Mouse (Mus musculus) forebrain, embryonic 12.5 days (tissue): ENCODE measurements around the gene Polr2e. TPM values are rescaled to one million over a fixed set of nuclear protein-coding genes. Genes with fewer than 3 reads are reported as not detected.

Source experiments
- ATAC-seq: fragments of 200-750 bp; cut with Nextera tagmentation; 2 replicates; pipeline ENCODE4 v1.8.0; 2017; ENCODE audit warnings: moderate TSS enrichment; ENCODE audit not compliant: low FRiP score
- H3K27ac ChIP-seq: fragments of 300-500 bp; sonication (generic); 2 replicates; pipeline ENCODE4 v1.5.1; 2016; ENCODE audit warnings: mild to moderate bottlenecking
- H3K27me3 ChIP-seq: fragments of 300-500 bp; sonication (generic); 2 replicates; pipeline ENCODE4 v1.6.1; 2016; ENCODE audit warnings: mild to moderate bottlenecking
- H3K36me3 ChIP-seq: fragments of 300-500 bp; sonication (generic); replicated peaks from 2 replicates; pipeline ENCODE4 v1.6.1; 2016; ENCODE audit warnings: mild to moderate bottlenecking
- H3K4me1 ChIP-seq: fragments of 300-500 bp; sonication (generic); 2 replicates; pipeline ENCODE4 v1.6.1; 2016
- H3K4me2 ChIP-seq: fragments of 300-500 bp; sonication (generic); 2 replicates; pipeline ENCODE4 v1.6.1; 2016; ENCODE audit warnings: mild to moderate bottlenecking, moderate library complexity
- H3K4me3 ChIP-seq: fragments of 300-500 bp; sonication (generic); replicated peaks from 2 replicates; pipeline ENCODE4 v1.5.1; 2016; ENCODE audit warnings: mild to moderate bottlenecking
- H3K9ac ChIP-seq: fragments of 300-500 bp; sonication (generic); 2 replicates; pipeline ENCODE4 v1.6.1; 2016; ENCODE audit warnings: mild to moderate bottlenecking
- H3K9me3 ChIP-seq: fragments of 300-500 bp; sonication (generic); 2 replicates; pipeline ENCODE4 v1.6.1; 2016
- WGBS: fragments of 180-500 bp; shearing (Covaris S2); methylation state at CpG from one replicate; pipeline ENCODE4 v1.1.7; 2016; 5-methylcytosine and 5-hydroxymethylcytosine counted together
- polyA plus RNA-seq: library from polyadenylated mRNA; unstranded; fragments of >200 nt; fragmentation: Nextera tagmentation; extraction: Ambion mirVana; gene quantifications from 2 replicates; pipeline ENCODE4 v1.2.1, GENCODE M21; 2016

Gene Polr2e
- polyA plus RNA-seq, 1 experiment from 2014 or later = 183 TPM

DNA sequence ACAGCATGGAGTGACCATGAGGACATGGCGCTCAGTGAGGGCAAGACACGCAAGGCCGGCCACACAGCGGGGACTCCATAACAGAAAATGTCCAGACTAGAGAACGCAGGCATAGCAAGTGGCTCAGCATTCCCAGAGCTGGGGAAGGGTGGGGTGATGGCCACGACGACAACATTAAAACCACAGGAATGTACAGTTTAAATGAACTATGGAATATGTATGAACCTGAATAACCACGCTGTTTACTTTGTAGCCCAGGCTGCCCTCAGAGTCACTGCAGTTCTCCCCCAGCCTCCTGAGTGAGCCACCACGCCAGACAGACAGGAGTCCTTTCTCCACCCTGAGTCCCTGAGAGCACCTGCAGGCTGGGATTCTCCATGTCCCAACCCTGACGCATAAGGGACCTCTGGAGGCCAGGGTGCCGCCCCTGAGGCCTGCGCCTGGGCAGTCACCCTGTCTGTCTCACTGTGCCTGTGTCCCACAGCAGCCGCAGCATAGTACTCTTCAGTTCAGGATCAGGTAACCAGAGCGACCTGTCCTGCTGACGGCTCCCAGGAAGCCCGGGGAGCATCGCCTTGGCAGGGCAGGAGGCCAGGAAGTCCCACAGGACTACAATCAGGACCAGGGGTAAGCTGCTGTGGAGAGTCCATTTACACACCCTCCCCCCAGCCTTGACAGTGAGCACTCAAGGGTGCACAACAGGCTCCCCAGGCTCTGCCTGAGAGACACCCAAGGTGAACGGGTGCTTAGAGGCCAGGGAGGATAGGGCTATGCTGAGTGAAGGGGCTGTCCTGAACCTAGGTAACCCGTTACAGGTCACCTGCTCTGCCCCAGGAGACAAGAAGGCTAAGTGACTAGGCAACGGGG, 33.3 kb upstream of the Polr2e start:
- peaks cover 13% of the 10 kb centered on the region; the same call in 1 of the 2 replicates for H3K4me1 ChIP-seq
- no peak overlapping the region for H3K4me3 ChIP-seq
- H3K27ac ChIP-seq = no peak overlapping the region
- no peak overlapping the region for H3K4me2 ChIP-seq
- WGBS = 83% methylated on average over 20 of the region's 20 CpGs
- H3K36me3 ChIP-seq = peaks cover 5% of the 10 kb centered on the region
- H3K27me3 ChIP-seq = no peaks in the 10 kb centered on the region
- no peak for ATAC-seq
- no peaks in the 10 kb centered on the region for H3K9me3 ChIP-seq
- H3K9ac ChIP-seq = 0 out of 2 replicates have a peak overlapping the region, but pooled peaks have one; percentile 25

DNA sequence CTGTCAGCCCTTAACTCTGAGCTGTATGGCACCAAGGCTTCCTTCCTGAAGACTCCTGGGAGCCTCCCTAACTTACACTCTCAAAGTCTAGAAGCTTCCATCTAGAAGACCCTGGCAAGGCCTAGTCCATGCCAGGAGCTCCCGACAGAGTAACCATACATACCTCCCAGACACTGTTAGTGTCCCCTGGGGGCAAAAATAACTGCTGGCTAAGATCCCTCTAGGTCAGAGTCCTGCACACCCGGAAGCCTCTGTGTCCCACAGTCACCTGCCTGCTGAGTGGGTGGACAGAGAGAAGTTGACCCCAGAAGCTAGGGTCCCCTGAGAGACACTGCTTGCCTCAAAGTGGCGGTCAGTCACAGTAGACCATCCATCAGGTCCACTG, 31.9 kb upstream of the Polr2e start:
- WGBS = 91% methylated on average over 3 of the region's 3 CpGs
- no peaks in the 10 kb centered on the region for H3K9me3 ChIP-seq
- no peak overlapping the region for H3K4me2 ChIP-seq
- H3K27ac ChIP-seq = 0 out of 2 replicates have a peak overlapping the region, but pooled peaks have one; percentile 31
- no peak overlapping the region for H3K9ac ChIP-seq
- peaks cover 8% of the 10 kb centered on the region for H3K36me3 ChIP-seq
- no peak overlapping the region for H3K4me3 ChIP-seq
- ATAC-seq = no peak
- H3K4me1 ChIP-seq = peaks cover 13% of the 10 kb centered on the region; the same call in 1 of the 2 replicates
- no peaks in the 10 kb centered on the region for H3K27me3 ChIP-seq

DNA sequence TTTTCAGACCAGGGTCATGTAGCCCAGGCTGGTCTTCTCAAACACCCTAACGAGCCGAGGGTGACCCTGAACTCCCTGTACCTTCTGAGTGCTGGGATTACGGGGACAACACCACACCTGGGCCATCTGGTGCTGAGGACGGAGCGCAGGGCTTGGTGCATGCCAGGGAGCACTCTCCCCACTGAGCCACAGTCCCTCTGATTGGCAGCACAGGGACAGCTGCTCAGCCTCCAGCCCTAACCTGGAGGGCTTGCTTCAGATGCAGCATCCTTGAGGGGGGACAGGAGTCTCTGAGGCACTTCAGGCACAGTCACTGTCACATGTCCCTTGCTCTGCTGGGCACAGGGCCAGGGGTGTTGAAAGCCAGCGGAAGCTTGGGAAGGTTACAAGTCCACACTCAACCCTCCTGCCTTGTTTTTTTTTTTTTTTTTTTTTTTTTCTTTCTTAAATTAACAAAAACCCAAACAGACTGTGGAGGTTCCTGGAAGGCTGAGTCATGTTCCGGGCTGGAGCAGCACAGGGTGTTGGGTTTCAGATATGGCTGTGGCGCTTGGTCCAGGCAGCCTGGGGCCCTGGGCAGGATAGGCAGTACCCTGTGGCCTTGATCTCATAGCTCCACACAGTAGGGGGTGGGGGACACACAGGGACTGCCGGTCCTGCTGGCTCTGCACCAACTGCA, 31.4 kb upstream of the Polr2e start:
- Histone ChIP-seq H3K27me3 (no peaks in the 10 kb centered on the region), H3K9ac (no peak overlapping the region)
- 71% methylated on average over 9 of the region's 9 CpGs for WGBS

DNA sequence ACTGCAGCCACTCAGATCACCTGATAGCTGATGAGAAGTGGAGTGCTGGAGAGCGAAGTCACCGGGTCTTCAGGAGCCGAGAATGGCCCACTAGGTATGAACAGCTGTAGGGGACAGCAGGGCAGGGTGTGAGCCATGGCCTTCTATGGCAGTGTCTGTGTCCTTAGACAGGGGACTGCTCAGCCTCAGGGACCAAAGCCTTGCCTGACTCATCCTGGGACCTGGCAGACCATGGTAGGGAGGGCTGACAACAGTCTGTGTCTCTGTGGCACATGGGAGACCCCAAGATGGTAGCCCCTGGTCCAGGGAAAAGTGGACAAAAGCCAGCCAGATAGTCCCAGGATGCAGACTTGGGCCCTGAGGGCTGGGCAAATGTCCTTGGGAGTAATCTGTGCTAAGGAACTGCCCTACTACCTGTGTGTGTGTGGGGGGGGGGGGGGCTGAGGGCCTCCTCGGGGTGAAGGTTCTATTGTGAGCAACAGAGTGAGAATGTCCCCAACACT, 30.4 kb upstream of the Polr2e start:
- Histone ChIP-seq H3K4me1 (0 out of 2 replicates have a peak, but pooled peaks cover 2% of the 10 kb centered on the region), H3K4me2 (no peak overlapping the region), H3K27me3 (no peaks in the 10 kb centered on the region), H3K9ac (no peak overlapping the region), H3K9me3 (no peaks in the 10 kb centered on the region), H3K27ac (no peak overlapping the region), H3K36me3 (peaks cover 14% of the 10 kb centered on the region), H3K4me3 (no peak overlapping the region)
- ATAC-seq = no peak
- WGBS = 96% methylated on average over 3 of the region's 4 CpGs

More for the DNA sequence above, 31.4 kb upstream of the Polr2e start:
- no peak overlapping the region for H3K4me3 ChIP-seq
- ATAC-seq = no peak
- H3K36me3 ChIP-seq = peaks cover 10% of the 10 kb centered on the region
- no peaks in the 10 kb centered on the region for H3K9me3 ChIP-seq
- H3K4me2 ChIP-seq = no peak overlapping the region
- H3K4me1 ChIP-seq = peaks cover 12% of the 10 kb centered on the region; the same call in 1 of the 2 replicates
- 0 out of 2 replicates have a peak overlapping the region, but pooled peaks have one; percentile 31 for H3K27ac ChIP-seq

DNA sequence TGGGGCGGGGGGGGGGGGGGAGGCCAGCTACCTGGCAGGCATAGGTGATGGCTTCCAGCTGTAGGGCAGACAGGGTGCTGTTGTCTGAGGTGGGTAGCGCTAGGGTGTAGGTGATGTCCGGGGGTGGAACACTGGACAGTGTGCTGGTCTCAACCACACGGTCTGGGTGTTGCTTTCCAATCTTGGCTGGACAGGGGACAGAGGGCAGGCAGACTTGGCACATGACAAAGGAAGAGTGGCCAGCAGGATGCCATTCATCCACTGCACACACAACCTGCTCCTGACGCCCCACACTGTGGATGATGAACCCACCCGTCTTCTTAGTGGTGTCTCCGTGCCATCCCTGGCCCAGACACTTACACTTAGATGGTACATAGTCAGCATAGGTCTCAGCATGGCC, 29.7 kb upstream of the Polr2e start:
- Histone ChIP-seq H3K27me3 (no peaks in the 10 kb centered on the region), H3K9ac (no peak overlapping the region), H3K4me1 (no peaks in the 10 kb centered on the region), H3K27ac (no peak overlapping the region), H3K36me3 (peaks cover 20% of the 10 kb centered on the region), H3K9me3 (no peaks in the 10 kb centered on the region), H3K4me3 (no peak overlapping the region), H3K4me2 (no peak overlapping the region)
- no peak for ATAC-seq
- 88% methylated on average over 6 of the region's 7 CpGs for WGBS

DNA sequence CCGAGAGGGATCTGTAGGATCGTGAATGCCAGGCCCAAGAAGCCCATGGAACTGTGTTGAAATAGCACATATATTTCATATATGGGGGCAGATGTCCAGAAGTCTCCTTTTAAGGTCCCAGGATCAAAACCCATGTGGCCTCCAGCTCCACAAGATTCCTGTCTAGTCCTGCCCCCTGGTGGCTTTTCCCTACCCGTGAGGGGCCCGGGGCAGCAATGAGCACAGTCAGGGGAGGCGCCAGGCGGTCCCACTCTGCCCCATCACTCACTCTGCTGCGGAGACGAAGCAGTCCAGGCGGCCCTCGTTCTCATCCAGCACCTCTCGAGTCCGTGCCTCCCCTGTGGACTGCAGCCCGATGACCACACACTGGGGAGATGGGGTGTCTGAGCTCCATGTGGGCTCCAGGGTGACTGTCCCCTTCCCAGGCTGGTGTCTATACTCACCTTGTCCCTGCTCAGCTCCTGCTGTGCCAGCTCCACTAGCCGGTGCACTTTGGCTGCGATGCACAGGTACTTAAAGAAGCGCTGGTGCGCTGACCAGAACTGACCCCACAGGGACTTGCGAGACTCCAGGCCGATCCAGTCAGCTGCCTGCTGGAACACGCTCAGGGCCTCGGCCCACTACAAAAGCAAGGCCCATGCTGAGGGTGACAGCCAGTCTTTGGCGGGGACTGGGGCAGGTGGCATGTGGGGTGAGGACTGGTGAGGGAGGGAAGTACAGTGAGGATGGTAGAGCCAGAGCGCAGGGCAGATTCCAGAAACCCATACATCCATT, 24.5 kb upstream of the Polr2e start:
- Histone ChIP-seq H3K4me1 (no peaks in the 10 kb centered on the region), H3K27ac (no peak overlapping the region), H3K36me3 (peaks cover 54% of the 10 kb centered on the region), H3K9ac (no peak overlapping the region), H3K9me3 (no peaks in the 10 kb centered on the region), H3K4me3 (no peak overlapping the region), H3K27me3 (no peaks in the 10 kb centered on the region), H3K4me2 (no peak overlapping the region)
- WGBS = 75% methylated on average over 23 of the region's 23 CpGs
- ATAC-seq = no peak

DNA sequence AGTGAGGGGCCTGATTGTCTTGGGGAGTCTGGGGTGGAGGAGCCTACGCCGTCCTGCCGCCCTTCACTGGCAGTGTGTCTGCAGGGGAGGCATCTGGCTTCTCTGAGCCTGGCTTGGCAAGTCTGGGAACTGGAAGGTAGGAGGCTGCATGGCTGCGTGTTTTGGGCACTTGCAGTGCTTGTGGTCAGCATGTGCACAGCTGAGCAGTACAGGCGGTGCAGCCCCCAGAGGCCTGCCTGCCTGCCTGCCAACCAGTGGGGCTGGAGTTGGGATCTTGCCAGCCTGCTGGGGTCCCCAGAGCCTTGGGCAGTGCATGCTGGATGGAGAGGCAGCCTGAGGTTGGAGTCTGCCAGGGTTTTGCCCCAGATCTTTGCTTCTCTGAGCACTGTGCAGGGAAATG, 23.5 kb upstream of the Polr2e start:
- WGBS = 95% methylated on average over 5 of the region's 5 CpGs
- Histone ChIP-seq H3K27ac (peak overlapping the region; percentile 2; the same call in 1 of the 2 replicates), H3K36me3 (peaks cover 58% of the 10 kb centered on the region), H3K4me1 (no peaks in the 10 kb centered on the region), H3K4me2 (no peak overlapping the region), H3K27me3 (no peaks in the 10 kb centered on the region), H3K9me3 (no peaks in the 10 kb centered on the region), H3K4me3 (no peak overlapping the region), H3K9ac (no peak overlapping the region)
- ATAC-seq = no peak

DNA sequence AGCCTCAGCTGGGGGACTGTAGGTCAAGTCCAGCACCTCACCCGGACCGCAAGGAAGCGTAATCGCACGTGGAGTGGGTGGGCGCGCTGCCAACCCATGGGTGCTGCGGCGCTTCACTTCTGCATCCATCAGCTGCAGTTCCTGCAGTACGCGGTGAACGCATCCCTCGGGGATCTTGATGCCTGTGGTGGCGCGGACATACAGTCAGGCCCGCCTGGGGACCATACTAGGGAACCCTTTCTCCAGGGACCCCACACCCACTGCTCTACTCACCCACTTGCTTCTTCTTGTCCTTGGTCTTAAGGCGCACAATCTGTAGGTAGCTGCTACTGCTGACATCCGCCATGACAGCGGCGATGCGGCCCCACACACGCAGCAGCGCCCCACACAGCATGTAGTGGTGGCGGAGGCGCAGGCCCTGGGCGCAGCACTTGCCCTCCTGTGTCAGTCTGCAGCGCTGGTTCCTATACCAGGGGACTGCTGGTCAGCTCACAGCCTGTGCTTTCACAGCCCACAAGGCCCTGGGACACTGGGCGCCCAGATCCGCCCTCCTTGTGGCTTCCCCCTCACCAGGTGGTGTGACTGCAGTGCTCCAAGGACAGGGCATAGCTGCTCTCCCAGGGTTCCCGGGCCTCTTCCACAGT, 18.2 kb upstream of the Polr2e start:
- H3K27ac ChIP-seq = no peak overlapping the region
- WGBS = 83% methylated on average over 30 of the region's 30 CpGs
- H3K9ac ChIP-seq = no peak overlapping the region
- peaks cover 21% of the 10 kb centered on the region for H3K4me1 ChIP-seq
- no peak overlapping the region for H3K4me3 ChIP-seq
- no peaks in the 10 kb centered on the region for H3K27me3 ChIP-seq
- H3K4me2 ChIP-seq = no peak overlapping the region
- no peaks in the 10 kb centered on the region for H3K9me3 ChIP-seq
- H3K36me3 ChIP-seq = peaks cover 49% of the 10 kb centered on the region
- no peak for ATAC-seq

DNA sequence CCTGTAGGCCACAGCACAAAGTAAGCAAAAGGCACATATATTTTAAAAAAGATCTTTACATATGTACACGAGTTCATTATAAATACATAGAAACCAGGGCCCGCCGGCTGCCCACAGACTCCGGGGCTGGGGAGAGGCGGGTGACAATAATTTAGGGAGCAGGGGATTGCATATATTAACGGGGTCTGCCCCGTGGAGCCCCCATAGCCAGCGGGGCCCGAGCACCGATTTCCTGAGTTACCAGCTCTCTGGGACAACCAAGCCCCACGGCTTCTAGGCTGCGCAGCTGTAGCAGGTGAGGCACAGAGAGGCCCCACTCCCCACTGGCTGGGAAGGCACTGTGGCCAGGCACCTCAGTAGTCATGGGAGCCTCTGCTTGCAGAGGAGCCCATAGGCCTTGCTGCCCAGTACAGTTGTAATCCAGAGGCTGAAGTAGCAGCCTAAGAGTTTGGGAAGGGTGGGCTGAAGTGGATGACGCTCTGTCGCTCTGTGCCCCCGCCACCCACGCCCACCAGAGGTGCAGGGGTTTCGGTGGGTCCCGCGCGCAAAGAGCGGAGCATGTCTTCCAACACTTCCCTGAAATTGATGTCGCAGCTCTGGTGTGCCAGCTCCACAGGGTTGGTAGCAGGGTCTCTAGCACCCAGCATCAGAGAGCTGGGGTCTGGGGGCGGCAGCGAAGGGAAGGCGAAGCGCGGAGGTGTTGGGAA, 17.5 kb upstream of the Polr2e start:
- no peaks in the 10 kb centered on the region for H3K27me3 ChIP-seq
- H3K4me1 ChIP-seq = peaks cover 22% of the 10 kb centered on the region
- H3K4me3 ChIP-seq = no peak overlapping the region
- H3K9ac ChIP-seq = no peak overlapping the region
- no peaks in the 10 kb centered on the region for H3K9me3 ChIP-seq
- 92% methylated on average over 27 of the region's 27 CpGs for WGBS
- no peak overlapping the region for H3K4me2 ChIP-seq
- no peak overlapping the region for H3K27ac ChIP-seq
- ATAC-seq = no peak
- peaks cover 44% of the 10 kb centered on the region for H3K36me3 ChIP-seq

DNA sequence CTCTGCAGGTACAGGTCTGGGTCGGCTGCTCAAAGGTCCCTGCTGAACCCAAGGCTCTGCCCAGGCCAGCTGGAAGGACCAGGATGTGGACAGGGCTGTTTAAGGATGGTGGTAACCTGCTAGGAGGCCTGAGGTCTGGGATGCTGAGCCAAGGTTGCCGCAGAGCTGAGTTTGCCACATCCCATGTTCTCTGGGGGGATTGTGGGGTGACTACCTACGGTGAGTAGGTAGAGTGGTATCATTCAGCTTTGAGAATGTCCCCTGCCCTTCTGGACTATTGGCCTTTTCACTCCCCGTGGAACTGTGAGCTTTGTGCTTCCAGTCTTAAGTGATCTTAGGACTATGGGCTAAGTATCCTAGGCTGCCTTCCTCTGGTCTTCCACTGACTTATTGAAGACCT, 16.9 kb upstream of the Polr2e start:
- WGBS = 88% methylated on average over 4 of the region's 4 CpGs
- Histone ChIP-seq H3K27ac (no peak overlapping the region), H3K36me3 (peaks cover 39% of the 10 kb centered on the region), H3K4me2 (no peak overlapping the region), H3K9ac (no peak overlapping the region), H3K9me3 (no peaks in the 10 kb centered on the region), H3K4me3 (no peak overlapping the region), H3K27me3 (no peaks in the 10 kb centered on the region), H3K4me1 (peaks cover 22% of the 10 kb centered on the region)
- no peak for ATAC-seq

DNA sequence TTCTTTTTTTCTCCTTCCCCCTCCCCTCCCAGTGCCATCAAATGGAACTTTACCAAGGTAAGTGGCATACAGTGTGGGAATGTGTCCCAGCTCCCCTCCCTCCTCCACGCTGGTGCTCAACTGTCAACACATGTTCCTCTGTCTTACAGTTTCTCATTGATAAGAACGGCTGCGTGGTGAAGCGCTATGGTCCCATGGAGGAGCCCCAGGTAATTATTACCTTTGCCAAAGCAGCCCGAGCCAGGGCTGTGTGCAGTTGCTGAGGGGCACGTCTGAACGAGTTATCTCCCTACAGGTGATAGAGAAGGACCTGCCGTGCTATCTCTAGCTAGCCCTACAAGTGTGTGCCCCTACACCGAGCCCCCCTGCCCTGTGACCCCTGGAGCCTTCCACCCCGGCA, 16.3 kb upstream of the Polr2e start:
- no peak overlapping the region for H3K4me3 ChIP-seq
- 97% methylated on average over 9 of the region's 10 CpGs for WGBS
- no peak overlapping the region for H3K9ac ChIP-seq
- peaks cover 28% of the 10 kb centered on the region for H3K4me1 ChIP-seq
- no peaks in the 10 kb centered on the region for H3K9me3 ChIP-seq
- no peaks in the 10 kb centered on the region for H3K27me3 ChIP-seq
- no peak overlapping the region for H3K4me2 ChIP-seq
- peaks cover 36% of the 10 kb centered on the region for H3K36me3 ChIP-seq
- no peak overlapping the region for H3K27ac ChIP-seq
- ATAC-seq = no peak
